Mouse (Mus musculus) small intestine, adult 2 months (tissue): Measurements from ENCODE around the gene Robo1.

ENCODE experiments used
- CTCF ChIP-seq: fragments of 200-500 bp; IDR thresholded peaks from 2 replicates; pipeline ENCODE4 v1.5.1; 2012; ENCODE audit warnings: low read depth, mild to moderate bottlenecking, control low read depth, inconsistent platforms, low read length, moderate library complexity, mixed read lengths; ENCODE audit not compliant: insufficient replicate concordance, insufficient read length; ENCODE audit errors: extremely low read depth
- POLR2A ChIP-seq: fragments of 200-500 bp; IDR thresholded peaks from 2 replicates; pipeline ENCODE4 v1.6.1; 2012; ENCODE audit warnings: low read depth, mild to moderate bottlenecking, control low read depth, inconsistent platforms, low read length, moderate library complexity

GRCm38 (mm10) chr16:73062461-73062860, 754.4 kb downstream of the Robo1 start:
- TF ChIP-seq CTCF, result no peak
- TF ChIP-seq POLR2A, result no peak
